Mouse (Mus musculus) MEL (cell line): ENCODE data around the gene Ltk.

Experiments used
- CTCF ChIP-seq, 3 experiments: IDR thresholded peaks in 2 of 3; conservative IDR thresholded peaks in 1 of 3; 2 replicates each; pipeline ENCODE4 v1.5.1; 2011 to 2012; ENCODE audit warnings: low read length in 3 of 3, low read depth in 2 of 3, mild to moderate bottlenecking in 2 of 3, improper control_type of control experiment in 1 of 3, inconsistent platforms in 1 of 3, mixed read lengths in 1 of 3, moderate library complexity in 1 of 3; ENCODE audit not compliant: control insufficient read depth in 1 of 3, insufficient read depth in 1 of 3, poor library complexity in 1 of 3, severe bottlenecking in 1 of 3
- EP300 ChIP-seq, 2 experiments: IDR thresholded peaks; 2 replicates each; pipeline ENCODE4 v1.6.1; 2011; ENCODE audit warnings: improper control_type of control experiment in 2 of 2, low read length in 2 of 2, low read depth in 1 of 2, mild to moderate bottlenecking in 1 of 2
- GATA1 ChIP-seq: IDR thresholded peaks from 2 replicates; pipeline ENCODE4 v1.6.1; 2011; ENCODE audit warnings: low read depth, low read length, improper control_type of control experiment
- MXI1 ChIP-seq: IDR thresholded peaks from 2 replicates; pipeline ENCODE4 v1.6.1; 2011; ENCODE audit warnings: mild to moderate bottlenecking, low read depth, low read length, improper control_type of control experiment
- POLR2A ChIP-seq, 2 experiments: IDR thresholded peaks; 2 replicates each; pipeline ENCODE4 v1.6.1; 2011 to 2012; ENCODE audit warnings: low read length in 2 of 2, mild to moderate bottlenecking in 2 of 2, control low read depth in 1 of 2, improper control_type of control experiment in 1 of 2, low read depth in 1 of 2, moderate library complexity in 1 of 2; ENCODE audit not compliant: control insufficient read depth in 1 of 2, insufficient read depth in 1 of 2, poor library complexity in 1 of 2
- ZKSCAN1 ChIP-seq: IDR thresholded peaks from 2 replicates; pipeline ENCODE4 v1.6.1; 2012; ENCODE audit warnings: low read depth, mild to moderate bottlenecking, inconsistent platforms, low read length, improper control_type of control experiment, moderate library complexity

DNA sequence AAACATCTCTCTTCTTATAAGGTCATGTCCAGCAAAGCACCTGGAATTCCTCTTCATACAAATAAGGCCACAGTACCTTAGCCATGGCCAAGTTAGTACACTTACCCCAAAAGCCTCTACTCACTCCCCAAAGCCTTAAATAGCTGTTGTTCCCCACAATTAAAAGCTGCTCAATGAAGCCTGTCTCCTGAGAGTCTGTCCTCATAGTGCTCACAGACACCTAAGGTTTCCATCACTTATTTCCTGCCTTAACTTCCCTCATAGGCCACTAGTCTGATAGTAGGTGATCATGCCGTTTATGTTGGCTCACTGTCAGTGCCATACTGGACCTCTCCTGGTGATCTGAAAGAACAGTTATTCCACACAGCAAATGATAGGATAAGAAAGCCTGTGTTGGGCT is 2.0 kb upstream of the Ltk start:
- TF ChIP-seq CTCF (IDR thresholded peaks at IDR 0.05 in 2 of 3, conservative IDR thresholded peaks at IDR 0.05 in 1 of 3; ENCODE audit: control insufficient read depth in 1 of 3, insufficient read depth in 1 of 3, low read depth in 2 of 3, low read length in 3 of 3, poor library complexity in 1 of 3, severe bottlenecking in 1 of 3) (no peak), EP300 (IDR thresholded peaks at IDR 0.05; ENCODE audit: low read depth in 1 of 2, low read length in 2 of 2) (no peak), ZKSCAN1 (no peak), GATA1 (no peak), POLR2A (IDR thresholded peaks at IDR 0.05; ENCODE audit: control insufficient read depth in 1 of 2, insufficient read depth in 1 of 2, low read depth in 1 of 2, low read length in 2 of 2, poor library complexity in 1 of 2) (no peak), MXI1 (no peak)
